Mouse (Mus musculus) heart, embryonic 16.5 days (tissue): Measurements from ENCODE around the gene Olfm4. TPM values are rescaled to one million over a fixed set of nuclear protein-coding genes. Genes with fewer than 3 reads are reported as not detected.

Experiments
- ATAC-seq: fragments of 200-750 bp; cut with Nextera tagmentation; replicated peaks from 2 replicates; pipeline ENCODE4 v1.8.0; 2017; ENCODE audit warnings: moderate number of reproducible peaks; ENCODE audit not compliant: insufficient read depth, low FRiP score; ENCODE audit errors: extremely low read depth
- H3K27ac ChIP-seq: fragments of 300-500 bp; sonication (generic); 2 replicates; pipeline ENCODE4 v1.5.1; 2014; ENCODE audit warnings: mild to moderate bottlenecking, low read length, control low read depth, moderate library complexity
- H3K27me3 ChIP-seq: fragments of 300-500 bp; sonication (generic); 2 replicates; pipeline ENCODE4 v1.6.1; 2014; ENCODE audit warnings: low read length, mixed read lengths; ENCODE audit not compliant: control insufficient read depth, insufficient read depth
- H3K36me3 ChIP-seq: fragments of 300-500 bp; sonication (generic); 2 replicates; pipeline ENCODE4 v1.6.1; 2014; ENCODE audit not compliant: control insufficient read depth, insufficient read depth
- H3K4me1 ChIP-seq: fragments of 300-500 bp; sonication (generic); 2 replicates; pipeline ENCODE4 v1.6.1; 2014; ENCODE audit warnings: low read length, mixed read lengths; ENCODE audit not compliant: control insufficient read depth, insufficient read depth
- H3K4me2 ChIP-seq: fragments of 300-500 bp; sonication (generic); 2 replicates; pipeline ENCODE4 v1.6.1; 2014; ENCODE audit warnings: low read depth, mild to moderate bottlenecking, control low read depth, low read length
- H3K4me3 ChIP-seq: fragments of 300-500 bp; sonication (generic); 2 replicates; pipeline ENCODE4 v1.5.1; 2014; ENCODE audit warnings: mild to moderate bottlenecking, control low read depth, low read length
- H3K9ac ChIP-seq: fragments of 300-500 bp; sonication (generic); 2 replicates; pipeline ENCODE4 v1.6.1; 2014; ENCODE audit warnings: low read length, control low read depth
- H3K9me3 ChIP-seq: fragments of 300-500 bp; sonication (generic); replicated peaks from 2 replicates; pipeline ENCODE4 v1.6.1; 2016; ENCODE audit warnings: low read length; ENCODE audit not compliant: control insufficient read depth
- WGBS: fragments of 180-500 bp; shearing (Covaris S2); extraction: QIAGEN DNeasy Blood & Tissue Kit; methylation state at CpG from one replicate; pipeline ENCODE4 v1.1.7; 2014; 5-methylcytosine and 5-hydroxymethylcytosine counted together
- polyA plus RNA-seq: library from polyadenylated mRNA; unstranded; fragments of >200 nt; fragmentation: Nextera tagmentation; extraction: Ambion mirVana; gene quantifications from 2 replicates; pipeline ENCODE4 v1.2.1, GENCODE M21; 2015

Olfm4 gene
- polyA plus RNA-seq, 1 experiment from 2014 or later = 2.4 TPM

DNA sequence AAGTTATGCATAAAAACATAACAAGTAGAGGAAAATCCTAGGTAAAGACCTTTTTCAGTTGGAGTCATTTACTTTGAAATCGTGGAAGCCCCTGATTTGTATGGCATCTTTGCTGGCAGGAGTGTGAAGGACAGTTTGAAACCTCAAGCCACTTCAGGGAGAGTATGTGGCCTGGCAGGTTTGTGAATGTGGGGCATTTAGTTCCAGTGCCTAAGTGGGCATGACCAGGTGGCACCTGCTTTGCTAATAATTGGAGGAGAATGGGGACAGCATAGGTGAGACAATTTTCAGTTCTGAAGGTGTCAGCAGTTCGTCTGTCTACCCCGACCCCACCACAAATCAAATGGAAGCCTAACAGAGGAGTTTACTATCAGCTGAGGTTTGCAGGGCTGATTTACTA is 23.8 kb downstream of the Olfm4 start:
- H3K9me3 ChIP-seq = no peaks in the 10 kb centered on the region
- no peaks in the 10 kb centered on the region for H3K4me1 ChIP-seq
- no peaks in the 10 kb centered on the region for H3K27me3 ChIP-seq
- no peak overlapping the region for H3K9ac ChIP-seq
- H3K4me3 ChIP-seq = no peak overlapping the region
- H3K36me3 ChIP-seq = no peaks in the 10 kb centered on the region
- no peak overlapping the region for H3K27ac ChIP-seq
- WGBS = 83% methylated on average over 3 of the region's 3 CpGs
- ATAC-seq = no peak
- no peak overlapping the region for H3K4me2 ChIP-seq

DNA sequence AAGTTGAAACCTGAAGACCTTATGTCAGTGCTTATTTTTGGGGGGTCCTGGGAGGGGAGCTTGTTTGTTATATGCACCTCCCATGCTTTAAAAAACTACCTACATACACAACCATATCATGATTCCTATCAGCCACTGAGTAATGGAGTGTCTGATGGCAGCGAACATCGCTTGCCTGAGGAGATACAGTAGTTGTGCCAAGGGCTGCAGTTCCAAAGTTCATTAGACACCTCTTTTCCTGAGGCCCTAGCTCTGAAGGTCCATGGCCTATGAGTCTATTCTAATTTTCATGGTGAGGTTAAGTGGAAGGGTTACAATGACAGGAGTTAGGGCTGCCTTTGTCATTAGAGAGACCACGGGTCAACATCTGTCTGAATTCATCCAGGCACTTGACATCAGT is 26.5 kb downstream of the Olfm4 start:
- H3K36me3 ChIP-seq = no peaks in the 10 kb centered on the region
- no peaks in the 10 kb centered on the region for H3K9me3 ChIP-seq
- H3K4me3 ChIP-seq = no peak overlapping the region
- no peak overlapping the region for H3K4me2 ChIP-seq
- H3K9ac ChIP-seq = no peak overlapping the region
- 86% methylated on average over 3 of the region's 3 CpGs for WGBS
- H3K4me1 ChIP-seq = no peaks in the 10 kb centered on the region
- H3K27me3 ChIP-seq = no peaks in the 10 kb centered on the region
- ATAC-seq = no peak
- no peak overlapping the region for H3K27ac ChIP-seq

DNA sequence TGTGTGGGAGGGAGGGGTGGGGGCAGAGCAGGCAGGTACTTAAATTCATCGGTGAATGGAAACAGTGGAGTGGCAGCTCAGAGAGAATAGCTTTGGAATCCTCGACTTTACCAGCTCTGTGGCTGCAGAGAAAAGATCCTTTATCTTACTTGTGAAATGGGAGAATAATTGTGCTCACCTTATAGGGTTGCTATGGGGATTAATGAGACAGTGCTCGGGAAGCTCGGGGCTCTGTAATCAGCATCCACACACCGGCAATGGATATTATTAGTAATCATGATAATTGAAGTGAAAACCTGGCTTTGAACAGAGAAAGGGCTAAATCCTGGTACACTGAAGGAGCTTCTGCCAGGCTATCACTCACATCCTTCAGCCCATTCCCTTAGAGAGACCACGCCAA is 31.1 kb downstream of the Olfm4 start:
- 50% methylated on average over 6 of the region's 6 CpGs for WGBS
- no peak overlapping the region for H3K9ac ChIP-seq
- ATAC-seq = no peak
- H3K4me1 ChIP-seq = no peaks in the 10 kb centered on the region
- H3K36me3 ChIP-seq = no peaks in the 10 kb centered on the region
- H3K27me3 ChIP-seq = no peaks in the 10 kb centered on the region
- H3K4me2 ChIP-seq = no peak overlapping the region
- H3K27ac ChIP-seq = no peak overlapping the region
- no peaks in the 10 kb centered on the region for H3K9me3 ChIP-seq
- H3K4me3 ChIP-seq = no peak overlapping the region

GRCm38 (mm10) chr14:80016112-80016511 is 32.2 kb downstream of the Olfm4 start:
- ATAC-seq = no peak
- Histone ChIP-seq H3K9me3 (no peaks in the 10 kb centered on the region), H3K9ac (no peak overlapping the region), H3K36me3 (no peaks in the 10 kb centered on the region), H3K27ac (no peak overlapping the region), H3K4me2 (no peak overlapping the region), H3K27me3 (no peaks in the 10 kb centered on the region), H3K4me3 (no peak overlapping the region), H3K4me1 (no peaks in the 10 kb centered on the region)

- ATAC-seq = no peak
- H3K27me3 ChIP-seq = no peaks in the 10 kb centered on the region
- WGBS = 56% methylated on average over 6 of the region's 6 CpGs
- no peaks in the 10 kb centered on the region for H3K4me1 ChIP-seq
- no peak overlapping the region for H3K9ac ChIP-seq
- no peaks in the 10 kb centered on the region for H3K36me3 ChIP-seq
- H3K4me3 ChIP-seq = no peak overlapping the region
- H3K9me3 ChIP-seq = no peaks in the 10 kb centered on the region
- H3K27ac ChIP-seq = no peak overlapping the region
- H3K4me2 ChIP-seq = no peak overlapping the region
These were observed 42.2 kb downstream of the Olfm4 start for GRCm38 (mm10) chr14:80026078-80026477.

DNA sequence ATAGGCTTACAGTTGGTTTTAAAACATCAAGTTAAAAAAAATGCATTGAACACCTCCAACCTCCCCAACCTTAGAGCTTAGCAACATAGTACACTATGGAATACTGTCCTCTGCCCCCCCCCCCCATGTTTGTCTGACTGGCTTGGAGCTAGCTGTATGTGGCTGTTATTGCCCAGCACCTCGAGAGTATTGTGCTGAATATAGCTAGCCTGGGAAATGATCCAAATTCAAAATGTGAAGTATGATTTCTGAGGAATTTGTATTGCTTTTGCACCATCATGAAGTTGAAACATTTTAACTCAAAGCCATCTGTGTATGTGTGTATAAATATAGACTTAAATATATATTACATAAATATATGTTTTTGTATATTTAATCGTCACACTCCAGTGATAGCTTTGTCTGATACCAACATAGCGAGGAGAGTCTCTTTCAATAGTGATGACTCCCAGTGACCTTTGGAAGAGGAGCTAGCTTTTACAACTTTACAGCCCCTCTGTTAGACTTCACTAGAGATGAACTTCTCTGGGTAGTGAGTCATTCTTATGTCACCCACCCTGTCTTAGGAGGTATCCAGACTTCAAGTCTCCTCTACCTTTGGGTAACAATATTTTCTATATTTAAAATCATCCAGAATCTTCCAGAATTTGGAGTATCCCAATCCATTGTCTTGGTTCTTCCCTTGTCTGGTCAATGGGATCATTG is 45.6 kb downstream of the Olfm4 start:
- no peaks in the 10 kb centered on the region for H3K9me3 ChIP-seq
- no peak for ATAC-seq
- H3K27ac ChIP-seq = no peak overlapping the region
- no peaks in the 10 kb centered on the region for H3K4me1 ChIP-seq
- no peak overlapping the region for H3K4me3 ChIP-seq
- H3K4me2 ChIP-seq = no peak overlapping the region
- 56% methylated on average over 3 of the region's 3 CpGs for WGBS
- no peaks in the 10 kb centered on the region for H3K36me3 ChIP-seq
- H3K9ac ChIP-seq = no peak overlapping the region
- no peaks in the 10 kb centered on the region for H3K27me3 ChIP-seq

DNA sequence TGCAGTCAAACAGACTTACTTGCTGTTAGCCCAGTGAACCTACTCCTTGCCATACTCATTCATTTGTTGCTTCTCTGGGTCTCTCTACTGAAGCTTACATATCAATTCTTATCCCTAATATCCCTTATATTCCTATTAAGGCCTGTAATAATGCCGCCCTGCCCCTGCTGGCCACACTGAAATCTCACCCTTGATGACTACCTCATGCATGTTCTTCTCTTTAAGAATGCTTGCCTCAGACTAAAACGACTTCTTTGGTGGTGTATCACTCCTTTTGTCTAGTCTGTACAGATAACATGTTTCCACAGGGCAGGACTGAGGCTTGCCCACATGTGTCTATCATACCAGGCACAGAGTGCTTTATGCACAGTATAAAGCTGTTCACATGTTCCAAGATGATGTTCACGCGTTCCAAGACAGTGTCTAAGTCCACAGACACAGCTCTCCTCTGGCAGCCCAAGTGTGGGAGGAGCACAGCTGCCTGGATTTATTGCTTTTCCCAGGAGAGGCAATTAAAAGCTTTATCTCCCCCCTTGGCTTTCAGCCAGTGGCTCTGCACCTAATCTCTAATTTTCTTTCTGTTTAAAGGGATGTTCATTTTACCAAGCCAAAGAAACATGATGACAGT is 55.9 kb downstream of the Olfm4 start:
- H3K4me1 ChIP-seq = no peaks in the 10 kb centered on the region
- WGBS = 57% methylated on average over 4 of the region's 4 CpGs
- no peak overlapping the region for H3K9ac ChIP-seq
- H3K4me3 ChIP-seq = no peak overlapping the region
- ATAC-seq = no peak; the same call in 1 of the 2 replicates
- H3K27me3 ChIP-seq = no peaks in the 10 kb centered on the region
- H3K9me3 ChIP-seq = no peaks in the 10 kb centered on the region
- H3K4me2 ChIP-seq = no peak overlapping the region
- H3K36me3 ChIP-seq = no peaks in the 10 kb centered on the region
- no peak overlapping the region for H3K27ac ChIP-seq

DNA sequence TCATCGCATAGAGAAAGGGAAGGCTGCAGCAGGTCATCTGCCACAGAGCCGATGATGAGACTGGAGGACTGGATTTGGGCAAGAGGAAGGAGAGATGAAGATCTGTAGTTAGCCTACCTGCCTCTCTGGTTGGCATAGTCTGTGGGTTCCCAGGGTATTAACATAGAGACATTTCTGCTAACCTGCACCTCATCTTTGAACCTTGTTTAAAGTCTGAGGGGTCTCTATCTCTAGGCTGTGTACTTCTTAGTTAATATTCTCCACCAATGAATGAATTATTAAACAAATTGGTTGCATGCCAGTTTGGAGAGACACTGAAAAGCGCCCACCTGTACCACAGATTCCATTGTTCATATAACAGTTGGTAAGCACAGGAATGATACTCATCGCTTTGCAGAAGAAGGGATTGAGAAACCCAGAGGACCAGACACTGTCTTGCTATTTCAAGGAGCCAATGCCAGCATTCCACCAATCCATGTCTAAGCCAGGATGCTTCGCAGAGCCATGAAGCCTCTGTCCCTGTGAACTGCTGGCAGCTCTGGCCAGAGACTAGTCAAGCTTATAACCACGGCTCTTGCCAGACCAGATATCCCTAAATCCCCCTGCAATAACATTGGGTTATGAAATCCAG is 62.3 kb downstream of the Olfm4 start:
- WGBS = 85% methylated on average over 6 of the region's 6 CpGs
- H3K9me3 ChIP-seq = no peaks in the 10 kb centered on the region
- H3K27ac ChIP-seq = no peak overlapping the region
- H3K4me1 ChIP-seq = no peaks in the 10 kb centered on the region
- no peak overlapping the region for H3K4me3 ChIP-seq
- no peak overlapping the region for H3K4me2 ChIP-seq
- no peaks in the 10 kb centered on the region for H3K36me3 ChIP-seq
- H3K27me3 ChIP-seq = no peaks in the 10 kb centered on the region
- no peak for ATAC-seq
- H3K9ac ChIP-seq = no peak overlapping the region

- H3K27me3 ChIP-seq = no peaks in the 10 kb centered on the region
- 41% methylated on average over 5 of the region's 5 CpGs for WGBS
- ATAC-seq = no peak
- H3K9ac ChIP-seq = no peak overlapping the region
- no peaks in the 10 kb centered on the region for H3K4me1 ChIP-seq
- H3K27ac ChIP-seq = no peak overlapping the region
- H3K4me3 ChIP-seq = no peak overlapping the region
- no peaks in the 10 kb centered on the region for H3K9me3 ChIP-seq
- H3K36me3 ChIP-seq = no peaks in the 10 kb centered on the region
- H3K4me2 ChIP-seq = no peak overlapping the region
These were observed 63.7 kb downstream of the Olfm4 start for GRCm38 (mm10) chr14:80047368-80048101.
